Mouse (Mus musculus): ENCODE results near the gene Cdk19.
"Not testable (repeated sequence)": the region's sequence is repeated elsewhere in the genome, so short reads cannot be mapped to it uniquely, and the experiment has no call there.

Gene Cdk19

DNA sequence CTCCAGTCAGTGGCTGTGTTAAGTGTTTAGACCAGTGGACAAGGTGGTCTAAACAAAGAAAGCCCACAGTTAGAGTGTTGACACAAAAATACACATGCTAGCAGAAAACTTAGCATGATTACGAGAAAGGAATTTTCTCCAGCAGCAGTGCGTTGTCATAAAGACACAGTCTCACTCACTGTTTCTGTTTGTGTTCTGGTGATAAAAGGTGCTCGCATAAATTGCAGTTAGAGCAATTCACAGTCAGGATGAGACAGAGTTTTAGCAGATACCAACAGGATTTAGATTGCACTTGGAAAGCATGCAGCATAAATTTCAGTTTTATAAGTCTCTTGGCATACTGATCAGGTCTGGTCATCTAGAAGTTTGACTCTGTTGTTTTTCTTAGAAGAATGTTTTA is 59.5 kb downstream of the Cdk19 start:
- no peak for DNase-seq

- DNase-seq, result no peak
Observed at GRCm38 (mm10) chr10:40399328-40399727, 60.0 kb downstream of the Cdk19 start.

- DNase-seq, result no peak
Observed at GRCm38 (mm10) chr10:40400293-40400692, 60.9 kb downstream of the Cdk19 start.

- DNase-seq, result no peak
Observed at GRCm38 (mm10) chr10:40406655-40407054, 67.3 kb downstream of the Cdk19 start.

- DNase-seq, result no peak
Observed at GRCm38 (mm10) chr10:40409336-40409735, 70.0 kb downstream of the Cdk19 start.

GRCm38 (mm10) chr10:40411370-40411769 is 72.0 kb downstream of the Cdk19 start:
- no peak for DNase-seq

- no peak for DNase-seq
Observed at GRCm38 (mm10) chr10:40416944-40417343, 77.6 kb downstream of the Cdk19 start.

- DNase-seq, result no peak
Observed at GRCm38 (mm10) chr10:40419841-40420240, 80.5 kb downstream of the Cdk19 start.

- DNase-seq, result no peak
Observed at GRCm38 (mm10) chr10:40420703-40421102, 81.3 kb downstream of the Cdk19 start.

DNA sequence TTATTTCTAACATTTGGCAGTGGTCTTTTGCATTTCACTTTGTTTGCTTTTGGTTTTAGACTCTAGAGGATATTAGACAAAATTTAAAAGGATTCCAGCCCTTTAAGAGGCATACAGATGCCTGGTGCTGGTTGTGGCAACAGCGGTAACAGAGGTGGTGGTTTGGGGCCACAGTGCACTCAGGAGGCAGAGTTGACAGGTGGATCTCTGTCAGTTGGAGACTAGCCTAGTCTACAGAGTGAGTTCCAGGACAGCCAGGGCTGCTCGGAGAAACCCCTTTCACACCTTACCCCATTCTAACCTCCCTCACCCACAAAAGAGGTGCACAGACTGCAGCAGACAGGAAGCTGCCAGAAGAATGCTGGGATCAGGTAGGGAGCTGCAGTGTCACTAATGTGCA is 82.4 kb downstream of the Cdk19 start:
- no peak for DNase-seq

DNA sequence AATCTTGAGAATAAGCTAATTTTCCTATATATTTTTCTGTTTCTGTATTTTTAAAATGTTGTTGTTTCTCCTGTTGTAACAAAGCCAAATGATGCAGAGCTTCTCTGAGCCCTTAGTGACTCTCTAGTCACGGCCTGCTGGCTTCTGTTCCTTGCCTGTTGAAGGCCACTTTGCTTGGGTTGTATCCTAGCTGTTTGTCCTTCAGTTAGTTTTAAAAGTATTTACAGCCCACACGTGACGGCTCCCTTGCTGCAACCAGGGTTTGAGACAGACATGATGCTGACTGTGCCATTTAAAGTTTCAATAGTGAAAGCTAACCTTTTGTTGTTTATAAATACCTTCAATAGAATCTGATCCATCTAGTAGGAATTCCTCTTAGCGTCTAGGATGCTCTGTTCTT is 83.3 kb downstream of the Cdk19 start:
- no peak for DNase-seq

DNA sequence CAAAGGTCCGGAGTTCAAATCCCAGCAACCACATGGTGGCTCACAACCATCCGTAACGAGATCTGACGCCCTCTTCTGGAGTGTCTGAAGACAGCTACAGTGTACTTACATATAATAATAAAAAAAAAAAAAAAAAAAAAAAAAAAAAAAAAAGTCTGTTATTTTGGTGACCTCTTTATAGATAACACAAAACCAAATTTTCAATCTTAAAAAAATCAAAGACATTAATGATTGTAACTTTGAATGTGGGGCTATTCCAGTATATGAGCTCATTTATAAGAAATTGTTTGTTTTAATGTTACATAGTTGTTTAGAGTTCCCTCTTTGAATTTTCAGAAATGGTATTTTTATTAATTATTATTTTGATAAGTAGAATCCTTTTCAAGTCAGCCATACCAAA is 85.1 kb downstream of the Cdk19 start:
- not testable (repeated sequence) for DNase-seq

DNA sequence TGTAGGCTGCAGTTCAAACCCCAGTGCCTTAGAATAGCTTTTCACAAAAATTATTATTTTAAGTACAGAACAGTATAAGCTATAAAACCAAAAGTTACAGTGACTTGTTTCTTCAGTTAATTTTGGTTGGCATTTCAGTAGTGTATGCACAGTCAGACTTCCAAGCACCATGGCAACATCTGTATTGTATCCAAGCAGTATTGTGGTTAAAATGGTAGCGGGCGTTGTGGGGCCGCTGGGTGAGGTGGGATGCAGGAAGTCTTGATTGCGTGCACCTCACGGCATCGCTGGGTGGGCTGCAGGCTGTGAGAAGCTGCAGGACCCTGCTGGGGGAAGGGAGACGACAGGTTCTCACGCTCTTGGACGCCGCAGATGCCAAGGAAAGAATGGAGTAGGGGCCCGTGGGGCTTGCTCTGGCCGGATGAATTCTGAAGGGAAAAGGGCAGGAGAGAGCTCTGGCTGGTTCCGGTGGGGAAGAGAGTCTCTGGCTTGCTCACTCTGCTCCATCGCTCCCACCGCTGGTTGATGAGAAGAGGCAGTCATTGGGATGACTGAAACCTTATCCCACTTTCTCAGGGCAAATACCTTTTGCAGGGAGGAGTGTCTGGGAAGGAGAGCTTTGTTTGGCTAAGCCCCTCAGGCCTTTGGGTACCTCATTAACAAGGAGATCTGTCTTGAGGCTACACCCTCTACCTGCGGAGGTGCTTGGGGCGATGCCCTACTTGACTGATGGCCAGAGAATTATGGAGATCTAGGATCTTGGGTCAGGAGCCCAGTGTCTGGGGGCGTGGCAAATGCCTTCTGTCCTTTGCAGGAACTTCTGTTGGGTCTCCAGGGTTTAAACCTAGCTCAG is 86.1 kb downstream of the Cdk19 start:
- peak; percentile 37 for DNase-seq

DNA sequence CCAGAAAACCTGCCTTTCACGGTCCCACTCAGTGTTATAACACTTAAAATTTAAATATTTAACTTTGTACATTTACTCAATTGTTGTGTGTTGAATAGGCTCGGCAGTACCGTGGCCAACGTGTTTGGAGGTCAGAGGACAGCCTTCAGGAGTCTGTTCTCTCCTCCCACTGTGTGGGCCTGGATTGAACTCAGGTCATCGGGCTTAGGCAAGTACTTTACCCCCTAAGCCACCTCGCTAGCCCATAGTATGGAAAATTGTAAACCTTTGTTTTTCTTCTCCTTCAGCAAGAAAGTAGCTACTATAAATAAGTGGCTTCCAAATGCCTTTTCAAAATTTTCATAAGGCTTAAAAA is 86.7 kb downstream of the Cdk19 start:
- no peak for DNase-seq

DNA sequence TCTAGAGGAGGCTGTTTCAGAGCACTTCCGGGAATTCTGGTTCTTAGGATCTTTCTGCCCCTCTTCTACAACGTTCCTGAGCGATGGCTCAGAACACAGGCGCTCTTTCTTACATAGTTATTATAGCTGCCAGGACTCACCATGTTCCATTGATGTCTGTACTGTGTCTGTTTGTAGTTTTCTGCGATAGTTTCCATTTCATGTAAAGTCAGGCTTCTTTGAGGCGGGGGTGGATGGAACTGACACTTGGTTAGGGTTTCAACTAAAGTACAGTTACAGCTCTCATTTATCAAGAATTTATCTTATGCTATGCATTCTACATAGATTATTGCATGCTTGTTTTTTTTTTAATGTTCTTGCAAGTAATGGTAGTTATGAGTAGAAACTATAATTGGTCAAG is 89.3 kb downstream of the Cdk19 start:
- no peak for DNase-seq

DNA sequence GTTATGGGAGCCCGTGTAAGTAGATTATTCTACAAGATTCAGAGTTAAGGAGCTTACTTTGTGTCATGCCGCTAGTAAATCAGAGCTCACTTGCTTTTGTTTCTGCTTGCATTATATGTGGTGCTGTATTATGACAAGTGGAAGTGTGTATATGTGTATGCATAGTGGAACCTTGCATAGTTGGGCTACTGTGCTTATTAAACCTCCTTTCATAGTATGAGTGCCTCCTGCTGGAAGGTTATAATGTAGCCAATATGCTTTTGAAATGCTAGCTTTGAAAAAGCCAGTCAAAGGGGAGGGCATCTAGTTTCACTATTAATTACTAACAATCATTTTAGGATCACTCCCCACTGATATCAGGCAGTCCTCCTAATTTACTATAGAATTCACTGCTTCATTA is 89.7 kb downstream of the Cdk19 start:
- no peak for DNase-seq

- no peak for DNase-seq
Observed at GRCm38 (mm10) chr10:40430209-40430608, 90.8 kb downstream of the Cdk19 start.

- DNase-seq, result no peak
Observed at GRCm38 (mm10) chr10:40431957-40432356, 92.6 kb downstream of the Cdk19 start.

GRCm38 (mm10) chr10:40432375-40432774 is 93.0 kb downstream of the Cdk19 start:
- DNase-seq, result no peak

DNA sequence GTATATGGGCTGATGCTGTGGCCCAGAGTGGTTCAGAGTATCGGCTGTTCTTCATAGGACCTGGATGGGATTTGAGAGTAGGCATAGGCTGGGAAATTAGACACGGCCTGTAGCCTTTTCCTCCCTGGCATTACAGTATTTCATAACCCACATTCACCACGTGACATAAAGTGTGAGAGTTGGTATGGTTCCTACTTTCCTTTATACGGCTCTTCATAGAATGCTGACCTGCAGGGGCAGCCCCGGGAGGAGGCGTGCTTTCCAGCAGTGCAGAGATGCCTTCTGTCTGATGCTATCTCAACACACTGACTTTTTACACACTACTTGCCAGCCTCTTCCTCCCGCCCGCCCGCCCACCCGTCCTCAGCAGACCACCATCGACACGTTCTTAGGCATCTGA is 96.0 kb downstream of the Cdk19 start:
- no peak for DNase-seq

DNA sequence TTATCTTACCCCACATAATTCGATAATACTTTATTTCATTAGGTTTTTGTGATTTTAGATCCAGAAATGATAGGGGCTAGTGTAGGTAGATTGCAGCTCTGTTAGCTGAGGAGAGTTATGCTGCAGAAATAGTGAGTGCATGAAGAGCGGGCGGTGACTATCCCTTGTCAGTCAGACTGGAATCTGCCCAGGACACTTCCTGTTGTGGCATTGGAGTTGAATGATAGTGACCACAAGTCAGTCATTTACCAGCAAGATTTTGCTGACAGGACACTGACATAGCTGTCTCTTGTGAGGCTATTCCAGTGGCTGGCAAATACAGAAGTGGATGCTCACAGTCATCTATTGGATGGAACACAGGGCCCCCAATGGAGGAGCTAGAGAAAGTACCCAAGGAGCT is 97.8 kb downstream of the Cdk19 start:
- no peak for DNase-seq

DNA sequence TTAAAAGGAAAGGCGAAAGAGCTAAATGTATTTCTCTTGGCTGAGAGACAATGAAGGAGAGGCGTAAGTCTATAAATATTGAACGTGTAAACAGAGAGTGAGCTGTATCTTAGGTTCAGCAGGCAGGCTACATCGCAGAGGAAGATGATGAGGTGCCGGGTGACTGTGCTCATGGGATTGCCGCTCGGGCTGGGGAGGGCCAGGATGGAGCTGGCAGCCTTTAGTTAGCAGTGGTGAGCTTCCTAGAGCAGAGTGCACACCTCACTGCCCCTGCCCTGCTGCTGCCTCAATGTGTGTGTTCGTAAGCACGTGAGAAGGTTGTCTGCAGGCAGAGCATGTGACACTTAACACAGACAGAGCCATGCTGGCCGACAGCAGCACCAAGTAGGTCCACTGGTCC is 101.4 kb downstream of the Cdk19 start:
- no peak for DNase-seq

- no peak for DNase-seq
Observed at GRCm38 (mm10) chr10:40442076-40442475, 102.7 kb downstream of the Cdk19 start.

GRCm38 (mm10) chr10:40443371-40443770 is 104.0 kb downstream of the Cdk19 start:
- DNase-seq, result peak; percentile 25

- DNase-seq, result peak; percentile 47
Observed at GRCm38 (mm10) chr10:40443806-40444357, 104.5 kb downstream of the Cdk19 start.
